Mouse (Mus musculus): Measurements from ENCODE around the gene Kdm2b. TPM values are rescaled to one million over a fixed set of nuclear protein-coding genes. Genes with fewer than 3 reads are reported as not detected.

The Kdm2b gene
- polyA plus RNA-seq, 1 experiment from 2014 or later, result 108 TPM

- no peak for ATAC-seq (ENCODE audit: low FRiP score)
- H3K9me3 ChIP-seq, result no peaks in the 10 kb centered on the region
- WGBS, result 81% methylated on average over 6 of the region's 6 CpGs
- H3K27ac ChIP-seq, result no peak overlapping the region
- H3K27me3 ChIP-seq, result no peaks in the 10 kb centered on the region
- no peak overlapping the region for H3K4me3 ChIP-seq (replicated peaks)
- no peak overlapping the region for H3K9ac ChIP-seq
- no peak overlapping the region for H3K4me2 ChIP-seq
- H3K4me1 ChIP-seq, result no peaks in the 10 kb centered on the region
- H3K36me3 ChIP-seq (replicated peaks), result 0 out of 2 replicates have a peak, but pooled peaks cover 9% of the 10 kb centered on the region
These were observed 24.8 kb downstream of the Kdm2b start for GRCm38 (mm10) chr5:122964853-122965252.

DNA sequence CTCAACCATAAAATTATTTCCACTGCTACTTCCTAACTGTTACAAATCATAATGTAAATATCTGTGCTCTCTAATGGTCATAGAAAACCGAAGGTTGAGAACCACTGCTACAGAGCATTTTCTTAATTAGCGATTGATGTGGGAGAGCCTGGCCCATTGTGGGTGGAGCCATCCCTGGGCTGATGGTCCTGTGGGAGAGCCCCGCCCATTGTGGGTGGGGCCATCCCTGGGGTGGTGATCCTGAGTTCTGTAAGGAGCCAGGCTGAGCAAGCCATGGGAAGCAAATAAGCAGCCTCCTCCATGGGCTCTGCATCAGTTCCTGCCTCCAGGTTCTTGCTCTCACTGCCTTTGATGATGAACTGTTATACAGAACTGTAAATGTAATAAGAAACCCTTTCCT, 27.7 kb downstream of the Kdm2b start:
- no peak for ATAC-seq (ENCODE audit: low FRiP score)
- no peak overlapping the region for H3K27ac ChIP-seq
- H3K27me3 ChIP-seq, result no peaks in the 10 kb centered on the region
- H3K9me3 ChIP-seq, result no peaks in the 10 kb centered on the region
- peaks cover 19% of the 10 kb centered on the region for H3K4me1 ChIP-seq
- no peak overlapping the region for H3K4me3 ChIP-seq (replicated peaks)
- H3K36me3 ChIP-seq (replicated peaks), result 0 out of 2 replicates have a peak, but pooled peaks cover 9% of the 10 kb centered on the region
- WGBS, result 55% methylated on average over 3 of the region's 3 CpGs
- H3K9ac ChIP-seq, result no peak overlapping the region
- H3K4me2 ChIP-seq, result no peak overlapping the region

GRCm38 (mm10) chr5:122959391-122959790, 30.2 kb downstream of the Kdm2b start:
- H3K36me3 ChIP-seq (replicated peaks), result 0 out of 2 replicates have a peak, but pooled peaks cover 9% of the 10 kb centered on the region

GRCm38 (mm10) chr5:122956059-122956458, 33.6 kb downstream of the Kdm2b start:
- no peak overlapping the region for H3K4me2 ChIP-seq
- H3K9me3 ChIP-seq, result no peaks in the 10 kb centered on the region
- no peak overlapping the region for H3K4me3 ChIP-seq (replicated peaks)
- peaks cover 36% of the 10 kb centered on the region for H3K27me3 ChIP-seq
- ATAC-seq (ENCODE audit: low FRiP score), result no peak
- 0 out of 2 replicates have a peak overlapping the region, but pooled peaks have one; percentile 0 for H3K9ac ChIP-seq
- no peak overlapping the region for H3K27ac ChIP-seq
- 65% methylated on average over 3 of the region's 3 CpGs for WGBS
- H3K36me3 ChIP-seq (replicated peaks), result 0 out of 2 replicates have a peak, but pooled peaks cover 6% of the 10 kb centered on the region
- peaks cover 38% of the 10 kb centered on the region for H3K4me1 ChIP-seq

More at GRCm38 (mm10) chr5:122959391-122959790, 30.2 kb downstream of the Kdm2b start:
- H3K9ac ChIP-seq, result no peak overlapping the region
- 55% methylated on average over 11 of the region's 11 CpGs for WGBS
- H3K27me3 ChIP-seq, result 0 out of 2 replicates have a peak, but pooled peaks cover 3% of the 10 kb centered on the region
- H3K4me2 ChIP-seq, result no peak overlapping the region
- H3K4me3 ChIP-seq (replicated peaks), result no peak overlapping the region
- H3K4me1 ChIP-seq, result peaks cover 22% of the 10 kb centered on the region
- no peaks in the 10 kb centered on the region for H3K9me3 ChIP-seq
- ATAC-seq (ENCODE audit: low FRiP score), result no peak
- H3K27ac ChIP-seq, result peak overlapping the region; percentile 44; the same call in 1 of the 2 replicates

GRCm38 (mm10) chr5:122951913-122952641, 37.5 kb downstream of the Kdm2b start:
- peaks cover 7% of the 10 kb centered on the region for H3K36me3 ChIP-seq (replicated peaks)
- H3K4me3 ChIP-seq (replicated peaks), result peak overlapping the region; percentile 45
- H3K27ac ChIP-seq, result peak overlapping the region; percentile 19; the same call in 1 of the 2 replicates
- H3K9ac ChIP-seq, result peak overlapping the region; percentile 65
- ATAC-seq (ENCODE audit: low FRiP score), result 0 out of 2 replicates have a peak, but pooled peaks have one; percentile 19
- peaks cover 32% of the 10 kb centered on the region for H3K4me1 ChIP-seq
- 2% methylated on average over 59 of the region's 59 CpGs for WGBS
- peak overlapping the region; percentile 91 for H3K4me2 ChIP-seq
- no peaks in the 10 kb centered on the region for H3K9me3 ChIP-seq
- H3K27me3 ChIP-seq, result peaks cover 36% of the 10 kb centered on the region

- H3K4me2 ChIP-seq, result peak overlapping the region; percentile 91
- peak; percentile 31; the same call in 1 of the 2 replicates for ATAC-seq (ENCODE audit: low FRiP score)
- 2% methylated on average over 30 of the region's 30 CpGs for WGBS
- peak overlapping the region; percentile 65 for H3K9ac ChIP-seq
- peaks cover 12% of the 10 kb centered on the region for H3K36me3 ChIP-seq (replicated peaks)
- H3K27ac ChIP-seq, result peak overlapping the region; percentile 19; the same call in 1 of the 2 replicates
- no peaks in the 10 kb centered on the region for H3K9me3 ChIP-seq
- peaks cover 27% of the 10 kb centered on the region for H3K4me1 ChIP-seq
- peaks cover 36% of the 10 kb centered on the region for H3K27me3 ChIP-seq
- H3K4me3 ChIP-seq (replicated peaks), result peak overlapping the region; percentile 45
These were observed 38.3 kb downstream of the Kdm2b start for GRCm38 (mm10) chr5:122951056-122951912.

GRCm38 (mm10) chr5:122950329-122950953, 39.2 kb downstream of the Kdm2b start:
- no peak overlapping the region; the same call in 1 of the 2 replicates for H3K27ac ChIP-seq
- peak; percentile 93 for ATAC-seq (ENCODE audit: low FRiP score)
- peaks cover 12% of the 10 kb centered on the region for H3K36me3 ChIP-seq (replicated peaks)
- 14% methylated on average over 23 of the region's 23 CpGs for WGBS
- H3K4me2 ChIP-seq, result peak overlapping the region; percentile 91
- no peaks in the 10 kb centered on the region for H3K9me3 ChIP-seq
- peak overlapping the region; percentile 45 for H3K4me3 ChIP-seq (replicated peaks)
- peaks cover 36% of the 10 kb centered on the region for H3K27me3 ChIP-seq
- peak overlapping the region; percentile 65 for H3K9ac ChIP-seq
- peaks cover 27% of the 10 kb centered on the region for H3K4me1 ChIP-seq

DNA sequence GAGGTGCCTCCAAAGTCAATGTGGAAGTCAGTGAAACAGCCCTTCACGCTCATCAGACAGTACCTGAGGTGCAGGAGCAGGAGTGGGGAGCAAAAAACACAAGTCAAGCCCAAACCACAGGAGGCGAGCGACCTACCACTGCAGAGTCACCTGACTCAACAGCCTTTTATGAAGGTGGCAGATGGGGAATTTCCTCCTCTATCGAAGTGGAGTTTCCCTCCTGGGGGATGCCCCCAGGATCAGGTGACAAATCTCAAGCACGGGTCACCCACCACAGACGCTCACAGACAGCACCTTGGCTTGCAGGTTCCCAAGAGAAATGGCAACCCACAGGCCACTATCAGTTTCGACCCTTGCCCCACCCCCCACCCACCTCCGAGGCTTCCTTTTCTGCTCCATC, 40.5 kb downstream of the Kdm2b start:
- WGBS, result 82% methylated on average over 8 of the region's 8 CpGs
- H3K4me2 ChIP-seq, result no peak overlapping the region
- peaks cover 27% of the 10 kb centered on the region for H3K4me1 ChIP-seq
- no peak overlapping the region for H3K27ac ChIP-seq
- peaks cover 31% of the 10 kb centered on the region for H3K27me3 ChIP-seq
- no peak overlapping the region for H3K9ac ChIP-seq
- H3K36me3 ChIP-seq (replicated peaks), result peaks cover 12% of the 10 kb centered on the region
- no peaks in the 10 kb centered on the region for H3K9me3 ChIP-seq
- no peak overlapping the region for H3K4me3 ChIP-seq (replicated peaks)
- no peak for ATAC-seq (ENCODE audit: low FRiP score)

GRCm38 (mm10) chr5:122947534-122947933, 42.1 kb downstream of the Kdm2b start:
- H3K4me3 ChIP-seq (replicated peaks), result no peak overlapping the region
- peaks cover 19% of the 10 kb centered on the region for H3K36me3 ChIP-seq (replicated peaks)
- no peaks in the 10 kb centered on the region for H3K9me3 ChIP-seq
- peaks cover 16% of the 10 kb centered on the region for H3K27me3 ChIP-seq
- H3K4me2 ChIP-seq, result no peak overlapping the region
- no peak overlapping the region for H3K27ac ChIP-seq
- no peak overlapping the region for H3K9ac ChIP-seq
- ATAC-seq (ENCODE audit: low FRiP score), result no peak
- WGBS, result 74% methylated on average over 12 of the region's 12 CpGs
- peaks cover 26% of the 10 kb centered on the region for H3K4me1 ChIP-seq

- H3K27ac ChIP-seq, result no peak overlapping the region
- no peaks in the 10 kb centered on the region for H3K27me3 ChIP-seq
- WGBS, result 91% methylated on average over 3 of the region's 3 CpGs
- no peaks in the 10 kb centered on the region for H3K9me3 ChIP-seq
- H3K4me2 ChIP-seq, result no peak overlapping the region
- no peak for ATAC-seq (ENCODE audit: low FRiP score)
- no peak overlapping the region for H3K4me3 ChIP-seq (replicated peaks)
- peaks cover 17% of the 10 kb centered on the region for H3K36me3 ChIP-seq (replicated peaks)
- no peaks in the 10 kb centered on the region for H3K4me1 ChIP-seq
- H3K9ac ChIP-seq, result no peak overlapping the region
These were observed 50.9 kb downstream of the Kdm2b start for GRCm38 (mm10) chr5:122938676-122939075.

DNA sequence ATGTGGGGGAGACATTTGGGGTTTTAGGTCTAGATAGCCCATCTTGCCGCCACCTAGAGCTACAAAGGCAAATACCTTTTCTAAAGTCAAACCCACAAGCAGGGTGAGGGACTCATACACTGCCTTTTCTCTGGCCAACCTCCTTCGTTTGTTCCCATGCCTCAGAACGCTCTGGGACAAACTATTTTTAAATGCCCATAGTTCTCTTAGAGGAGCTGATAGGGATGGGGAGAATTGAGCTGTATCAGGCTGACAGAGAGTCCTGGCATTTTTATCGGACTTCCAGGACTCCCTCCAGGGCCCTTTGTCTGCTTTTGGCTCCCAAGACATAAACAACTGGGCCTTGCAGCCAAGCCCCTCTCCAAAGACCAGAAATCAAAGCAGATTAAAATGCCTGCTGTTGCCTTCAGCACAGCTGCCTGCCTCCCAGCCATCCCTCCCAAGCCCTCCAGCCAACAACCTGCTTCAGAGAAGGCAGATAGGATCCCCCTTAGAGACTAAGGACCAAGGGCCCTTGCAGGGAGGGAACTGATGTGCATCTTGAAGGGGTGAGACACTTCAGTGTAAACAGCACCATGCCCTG, 51.6 kb downstream of the Kdm2b start:
- no peak overlapping the region for H3K27ac ChIP-seq
- no peak overlapping the region for H3K9ac ChIP-seq
- H3K36me3 ChIP-seq (replicated peaks), result peaks cover 16% of the 10 kb centered on the region

More for the DNA sequence above, 51.6 kb downstream of the Kdm2b start:
- no peak overlapping the region for H3K4me3 ChIP-seq (replicated peaks)
- H3K4me1 ChIP-seq, result no peaks in the 10 kb centered on the region
- H3K9me3 ChIP-seq, result no peaks in the 10 kb centered on the region
- WGBS, result 69% methylated on average over 4 of the region's 4 CpGs
- no peaks in the 10 kb centered on the region for H3K27me3 ChIP-seq
- H3K4me2 ChIP-seq, result no peak overlapping the region
- ATAC-seq (ENCODE audit: low FRiP score), result no peak

All from forebrain, embryonic 12.5 days (tissue).